Mouse (Mus musculus): Measurements from ENCODE around the gene Rtl8a. TPM values are rescaled to one million over a fixed set of nuclear protein-coding genes. Genes with fewer than 3 reads are reported as not detected.
"Not testable (repeated sequence)": the region's sequence is repeated elsewhere in the genome, so short reads cannot be mapped to it uniquely, and the experiment has no call there.

Rtl8a gene
- polyA plus RNA-seq (2015; fragmentation: Nextera tagmentation; extraction: Ambion mirVana): 89.3 and 93.5 TPM in 2 replicates

DNA sequence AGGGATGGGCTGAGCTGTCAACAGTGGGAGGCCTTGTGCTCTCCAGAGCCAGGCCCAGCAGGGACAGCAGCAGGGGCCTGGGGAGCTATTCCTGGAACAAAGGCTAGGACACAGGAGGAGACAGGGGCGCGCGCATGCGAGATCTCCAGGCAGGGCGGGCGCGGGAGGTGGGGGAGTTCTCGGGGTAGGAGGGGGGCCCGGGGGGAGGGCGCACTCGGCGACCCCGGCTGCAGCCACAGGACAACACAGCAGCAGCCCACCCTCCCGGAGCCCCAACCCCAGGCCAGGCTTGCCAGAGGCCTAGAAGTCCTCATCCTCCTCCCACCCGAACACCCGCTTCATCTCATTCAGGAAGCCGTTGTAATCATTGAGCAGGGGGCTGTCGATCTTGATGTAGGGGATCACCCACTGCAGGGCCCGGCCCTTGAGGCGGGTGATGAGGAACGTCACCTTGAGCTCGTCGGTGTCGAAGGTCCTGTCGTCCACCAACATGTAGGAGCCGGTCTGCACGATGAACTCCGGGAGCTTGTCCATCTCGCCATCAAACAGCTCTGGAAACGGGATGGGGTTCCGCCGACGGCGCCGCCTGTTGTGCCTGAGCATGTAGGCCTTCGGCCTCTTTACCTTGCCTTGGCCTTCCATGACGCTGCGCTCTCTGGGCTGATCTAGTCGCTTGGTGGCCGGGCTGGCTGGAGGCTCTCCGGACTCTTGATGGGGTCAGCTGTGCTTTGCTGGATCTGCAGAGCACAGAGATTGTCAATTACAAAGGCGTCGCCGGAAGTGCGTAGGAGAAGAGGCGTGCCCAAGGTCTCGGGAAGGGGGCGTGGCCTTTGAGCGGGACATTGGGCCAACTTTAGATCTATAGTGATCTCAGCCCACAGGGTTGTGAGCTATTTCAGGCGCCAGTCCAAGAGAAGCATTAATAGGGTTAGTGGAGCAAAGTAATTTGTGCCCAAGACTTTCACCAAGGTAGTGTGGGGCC, at the start of gene Rtl8a:
Rtl8a (minus strand) TSS at position 703 of the 982 bp plus-strand sequence.
- H3K4me3 ChIP-seq: peak within 1 kb of the TSS; percentile 34
- H3K9ac ChIP-seq: not testable (repeated sequence)

DNA sequence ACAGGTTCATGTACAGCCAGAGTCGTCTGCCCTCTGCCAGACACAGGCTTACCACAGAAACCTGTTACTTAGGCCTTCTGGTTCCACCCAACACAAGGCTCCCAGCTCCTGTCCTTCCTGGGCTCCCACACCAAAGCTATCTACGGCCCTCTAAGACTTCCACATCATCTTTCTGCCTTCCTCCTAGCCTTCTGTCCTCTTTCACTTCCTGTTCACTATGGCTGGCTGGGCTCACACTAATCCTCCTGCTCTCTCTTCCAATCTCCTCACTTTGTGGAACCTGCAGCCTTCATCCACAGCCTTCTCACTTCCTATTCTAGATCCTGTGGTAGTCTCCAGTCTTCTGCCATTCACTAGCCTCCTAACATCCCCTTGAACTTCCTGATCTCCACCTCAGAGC, 49.7 kb upstream of the Rtl8a start:
- Histone ChIP-seq H3K4me3 (no peak overlapping the region), H3K27me3 (no peaks in the 10 kb centered on the region), H3K9ac (no peak overlapping the region), H3K27ac (no peak overlapping the region), H3K9me3 (no peaks in the 10 kb centered on the region), H3K4me2 (no peak overlapping the region), H3K4me1 (no peaks in the 10 kb centered on the region), H3K36me3 (no peaks in the 10 kb centered on the region)
- no peak for ATAC-seq (ENCODE audit: borderline replicate concordance, extremely low read depth, low FRiP score, low TSS enrichment)
- 56% methylated on average over 2 of the region's 2 CpGs for whole genome bisulfite sequencing

More for the DNA sequence above, at the start of gene Rtl8a:
- not testable (repeated sequence) for H3K9me3 ChIP-seq, H3K4me1 ChIP-seq, H3K27me3 ChIP-seq, H3K36me3 ChIP-seq
- peak within 1 kb of the TSS; percentile 74 for H3K27ac ChIP-seq
- WGBS: 10% methylated on average over 12 of the region's 50 CpGs
- peak; percentile 94 for ATAC-seq (ENCODE audit: borderline replicate concordance, extremely low read depth, low FRiP score, low TSS enrichment)
- peak within 1 kb of the TSS; percentile 41 for H3K4me2 ChIP-seq

DNA sequence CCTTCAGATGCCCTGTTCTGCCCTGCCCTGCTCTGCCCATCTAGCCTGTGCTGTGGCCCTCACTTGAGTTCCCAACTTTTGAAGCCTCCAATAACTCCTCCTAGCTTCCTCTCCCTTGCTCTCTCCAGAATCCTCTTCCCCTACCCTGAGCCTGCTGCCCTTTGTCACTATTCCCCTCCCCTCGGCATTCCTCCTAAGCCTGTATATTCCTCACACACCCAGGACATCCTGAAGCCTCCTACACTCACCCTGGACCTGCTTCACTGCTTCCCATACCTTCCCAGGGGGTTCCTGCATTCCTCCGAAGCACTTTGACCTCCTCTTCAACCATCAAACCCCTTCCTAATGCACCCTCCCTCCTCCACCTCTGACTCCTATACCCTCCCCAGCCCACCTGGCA, 48.6 kb upstream of the Rtl8a start:
- H3K9ac ChIP-seq: no peak overlapping the region
- H3K4me3 ChIP-seq: no peak overlapping the region
- H3K9me3 ChIP-seq: no peaks in the 10 kb centered on the region
- no peak overlapping the region for H3K27ac ChIP-seq
- no peaks in the 10 kb centered on the region for H3K4me1 ChIP-seq
- no peak for ATAC-seq (ENCODE audit: borderline replicate concordance, extremely low read depth, low FRiP score, low TSS enrichment)
- no peaks in the 10 kb centered on the region for H3K36me3 ChIP-seq
- 52% methylated on average over 2 of the region's 2 CpGs for WGBS
- H3K27me3 ChIP-seq: no peaks in the 10 kb centered on the region
- no peak overlapping the region for H3K4me2 ChIP-seq

DNA sequence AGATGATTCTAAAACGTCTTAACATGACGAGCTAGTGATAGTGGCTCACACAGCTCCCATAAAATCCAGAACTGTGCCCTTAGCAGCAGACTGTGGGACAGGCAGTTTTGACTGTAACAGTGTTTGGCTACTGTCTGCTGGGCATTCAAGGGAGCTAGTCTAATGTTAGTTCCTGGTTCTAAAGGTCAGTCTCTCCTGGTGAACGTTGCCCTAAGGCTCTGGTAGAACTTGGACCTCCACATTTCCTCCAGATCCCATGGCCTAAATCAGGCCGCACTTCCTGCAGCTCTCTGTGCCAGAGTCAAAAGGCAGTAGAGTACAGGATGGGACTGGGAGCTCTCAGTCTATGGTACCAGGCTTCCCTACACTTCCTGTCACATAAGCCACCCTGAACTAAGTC, 41.2 kb upstream of the Rtl8a start:
- H3K4me1 ChIP-seq; H3K36me3 ChIP-seq; H3K27me3 ChIP-seq; H3K9ac ChIP-seq; H3K9me3 ChIP-seq; H3K27ac ChIP-seq; H3K4me2 ChIP-seq; ATAC-seq (ENCODE audit: borderline replicate concordance, extremely low read depth, low FRiP score, low TSS enrichment); H3K4me3 ChIP-seq: not testable (repeated sequence)
- 61% methylated on average over 2 of the region's 4 CpGs for WGBS

DNA sequence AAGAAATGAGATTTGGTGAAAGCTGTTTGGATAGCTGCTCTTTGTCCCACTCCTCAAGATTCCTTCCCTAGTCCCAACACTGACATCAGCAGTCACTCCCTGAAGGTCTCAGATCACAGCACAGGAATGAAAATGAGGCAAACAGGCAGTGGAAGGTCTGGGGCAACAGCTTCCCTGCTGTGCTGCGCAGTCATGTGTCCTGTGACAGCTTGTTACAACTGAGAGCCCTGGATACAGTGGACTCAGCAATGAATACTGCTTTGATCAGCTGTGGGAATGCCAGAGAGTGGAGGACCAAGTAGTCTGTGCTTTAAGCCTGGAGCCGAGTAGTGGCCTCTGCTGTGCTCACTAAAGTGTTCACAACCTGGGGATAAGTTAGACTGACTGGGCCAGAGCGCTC, 39.2 kb upstream of the Rtl8a start:
- not testable (repeated sequence) for ATAC-seq (ENCODE audit: borderline replicate concordance, extremely low read depth, low FRiP score, low TSS enrichment); H3K36me3 ChIP-seq
- 44% methylated on average over 3 of the region's 3 CpGs for WGBS

DNA sequence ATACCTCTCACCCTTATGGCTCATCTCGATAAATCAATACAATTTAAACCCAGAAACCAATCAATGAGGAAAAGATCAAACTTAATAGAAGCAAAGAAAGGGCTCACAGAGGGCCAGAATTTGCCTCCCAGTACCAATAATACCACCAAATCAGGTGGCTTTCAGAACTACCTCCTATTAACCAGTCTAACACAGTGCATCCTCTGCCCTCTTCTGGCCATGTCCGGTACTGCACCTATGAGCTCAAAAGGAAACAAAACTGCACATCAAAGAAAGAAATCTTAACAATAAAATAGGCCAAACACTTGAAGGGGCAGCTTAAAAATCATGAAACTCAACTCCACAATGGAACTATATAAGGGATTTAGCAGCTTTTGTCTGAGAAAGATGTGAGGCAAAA, 33.5 kb upstream of the Rtl8a start:
- H3K4me2 ChIP-seq; H3K4me3 ChIP-seq; H3K27ac ChIP-seq; H3K27me3 ChIP-seq; H3K9me3 ChIP-seq; ATAC-seq (ENCODE audit: borderline replicate concordance, extremely low read depth, low FRiP score, low TSS enrichment); H3K36me3 ChIP-seq; H3K9ac ChIP-seq; H3K4me1 ChIP-seq: not testable (repeated sequence)
- 22% methylated on average over 2 of the region's 2 CpGs for WGBS

More for the DNA sequence above, 39.2 kb upstream of the Rtl8a start:
- not testable (repeated sequence) for H3K9ac ChIP-seq, H3K27me3 ChIP-seq, H3K4me2 ChIP-seq, H3K27ac ChIP-seq, H3K4me1 ChIP-seq, H3K4me3 ChIP-seq, H3K9me3 ChIP-seq

DNA sequence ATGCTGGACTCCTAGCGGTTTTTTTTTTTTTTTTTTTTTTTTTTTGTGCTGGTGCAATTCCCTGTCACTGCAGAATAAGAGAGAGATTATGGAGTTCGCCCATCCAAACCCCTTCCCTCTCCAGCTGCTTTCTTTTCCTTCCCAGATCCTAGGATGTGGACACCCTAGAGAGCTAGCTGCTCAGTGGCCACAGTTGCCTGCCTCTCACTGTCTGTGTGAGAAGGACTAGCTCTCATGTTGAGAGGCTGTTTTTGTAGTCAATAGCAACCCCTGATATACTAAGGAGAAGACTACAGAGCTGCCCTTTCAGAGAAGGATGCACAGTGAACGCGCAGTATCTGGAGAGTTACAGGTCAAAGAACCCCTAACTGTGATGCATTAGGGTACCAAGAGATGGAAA, 27.2 kb upstream of the Rtl8a start:
- not testable (repeated sequence) for H3K9me3 ChIP-seq, H3K4me1 ChIP-seq, H3K27me3 ChIP-seq, H3K36me3 ChIP-seq, H3K9ac ChIP-seq
- 8% methylated on average over 4 of the region's 4 CpGs for WGBS
- Histone ChIP-seq H3K4me3 (peak overlapping the region; percentile 34), H3K4me2 (peak overlapping the region; percentile 48), H3K27ac (peak overlapping the region; percentile 44; the same call in 1 of the 2 replicates)
- ATAC-seq (ENCODE audit: borderline replicate concordance, extremely low read depth, low FRiP score, low TSS enrichment): 0 out of 2 replicates have a peak, but pooled peaks have one; percentile 19

DNA sequence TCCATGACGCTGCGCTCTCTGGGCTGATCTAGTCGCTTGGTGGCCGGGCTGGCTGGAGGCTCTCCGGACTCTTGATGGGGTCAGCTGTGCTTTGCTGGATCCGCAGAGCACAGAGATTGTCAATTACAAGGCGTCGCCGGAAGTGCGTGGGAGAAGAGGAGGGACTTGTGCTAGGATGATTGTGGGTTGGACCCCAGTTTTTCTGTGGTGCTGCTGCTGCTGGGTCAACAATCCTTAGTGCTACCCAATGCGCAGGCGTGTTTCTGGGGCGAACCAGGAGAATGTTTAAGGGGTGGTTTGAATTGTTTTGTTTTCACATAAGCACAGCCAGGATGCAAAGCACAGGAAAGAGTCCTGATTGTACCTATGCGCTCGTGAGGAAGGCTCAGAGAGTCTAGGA, 26.8 kb upstream of the Rtl8a start, which contains the start of gene Rtl8b:
Rtl8b (minus strand) TSS at position 115 of the 400 bp plus-strand sequence.
- Histone ChIP-seq H3K27ac (peak within 1 kb of the TSS; percentile 44; the same call in 1 of the 2 replicates), H3K4me3 (peak within 1 kb of the TSS; percentile 34), H3K4me2 (peak within 1 kb of the TSS; percentile 48), H3K4me1 (no peaks in the 10 kb centered on the region), H3K9ac (no peak within 1 kb of the TSS; the same call in 1 of the 2 replicates), H3K27me3 (no peaks in the 10 kb centered on the region), H3K36me3 (no peaks in the 10 kb centered on the region), H3K9me3 (no peaks in the 10 kb centered on the region)
- WGBS: 10% methylated on average over 12 of the region's 15 CpGs
- ATAC-seq (ENCODE audit: borderline replicate concordance, extremely low read depth, low FRiP score, low TSS enrichment): peak; percentile 93

DNA sequence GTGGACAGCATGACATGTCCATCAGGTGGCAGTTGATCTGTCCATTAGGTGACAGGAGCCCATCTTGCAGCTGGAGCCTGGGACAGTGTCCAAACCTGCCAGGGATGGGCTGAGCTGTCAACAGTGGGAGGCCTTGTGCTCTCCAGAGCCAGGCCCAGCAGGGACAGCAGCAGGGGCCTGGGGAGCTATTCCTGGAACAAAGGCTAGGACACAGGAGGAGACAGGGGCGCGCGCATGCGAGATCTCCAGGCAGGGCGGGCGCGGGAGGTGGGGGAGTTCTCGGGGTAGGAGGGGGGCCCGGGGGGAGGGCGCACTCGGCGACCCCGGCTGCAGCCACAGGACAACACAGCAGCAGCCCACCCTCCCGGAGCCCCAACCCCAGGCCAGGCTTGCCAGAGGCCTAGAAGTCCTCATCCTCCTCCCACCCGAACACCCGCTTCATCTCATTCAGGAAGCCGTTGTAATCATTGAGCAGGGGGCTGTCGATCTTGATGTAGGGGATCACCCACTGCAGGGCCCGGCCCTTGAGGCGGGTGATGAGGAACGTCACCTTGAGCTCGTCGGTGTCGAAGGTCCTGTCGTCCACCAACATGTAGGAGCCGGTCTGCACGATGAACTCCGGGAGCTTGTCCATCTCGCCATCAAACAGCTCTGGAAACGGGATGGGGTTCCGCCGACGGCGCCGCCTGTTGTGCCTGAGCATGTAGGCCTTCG, 26.2 kb upstream of the Rtl8a start:
- not testable (repeated sequence) for H3K4me1 ChIP-seq, H3K27me3 ChIP-seq, H3K36me3 ChIP-seq, H3K9me3 ChIP-seq, H3K27ac ChIP-seq, H3K9ac ChIP-seq
- WGBS: no CpG with 5 or more reads among the region's 36 CpGs
- Histone ChIP-seq H3K4me2 (peak overlapping the region; percentile 29; the same call in 1 of the 2 replicates), H3K4me3 (peak overlapping the region; percentile 34)
- ATAC-seq (ENCODE audit: borderline replicate concordance, extremely low read depth, low FRiP score, low TSS enrichment): peak; percentile 53; the same call in 1 of the 2 replicates

DNA sequence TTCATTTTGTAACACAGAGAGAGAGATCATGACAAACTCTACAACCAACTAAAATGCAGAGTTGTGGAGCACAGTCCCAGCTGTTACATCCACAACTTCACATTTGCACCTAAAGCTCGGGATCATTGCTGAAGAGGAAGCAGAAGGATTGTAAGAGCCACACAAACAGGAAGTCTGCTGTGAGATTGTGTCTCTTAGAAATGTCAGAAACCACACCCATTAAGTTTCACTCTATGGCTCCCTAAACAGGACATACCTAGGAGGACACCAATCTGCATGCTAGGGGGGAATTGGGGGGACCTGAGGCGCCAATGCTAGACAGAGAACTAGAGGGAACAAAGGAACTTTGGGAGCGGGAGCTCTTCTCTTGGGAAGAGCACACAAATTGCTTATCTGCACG, 9.4 kb upstream of the Rtl8a start:
- not testable (repeated sequence) for H3K36me3 ChIP-seq; H3K4me1 ChIP-seq; H3K4me2 ChIP-seq; H3K9me3 ChIP-seq; ATAC-seq (ENCODE audit: borderline replicate concordance, extremely low read depth, low FRiP score, low TSS enrichment); H3K27me3 ChIP-seq; H3K4me3 ChIP-seq; H3K27ac ChIP-seq; H3K9ac ChIP-seq
- 46% methylated on average over 4 of the region's 4 CpGs for WGBS

DNA sequence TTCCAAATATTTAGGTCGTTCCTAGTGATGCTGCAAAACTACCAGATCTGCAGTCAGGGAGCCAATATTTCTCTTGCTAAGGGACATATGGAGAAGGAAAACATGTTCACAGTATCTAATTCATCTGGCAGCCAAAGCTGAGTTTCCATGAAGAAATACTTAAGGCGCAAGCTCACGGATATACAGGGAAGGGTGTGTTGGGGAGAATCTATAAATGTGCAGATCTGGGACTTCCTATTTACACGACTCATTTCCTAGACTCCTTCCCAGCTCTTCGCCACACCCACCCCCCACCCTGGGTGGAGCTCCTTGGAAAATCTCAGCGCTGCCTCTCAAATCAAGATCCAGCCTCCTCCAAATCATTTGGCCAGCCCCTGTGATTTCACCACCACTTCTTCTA, 2.4 kb upstream of the Rtl8a start:
- H3K4me3 ChIP-seq: no peak overlapping the region
- H3K36me3 ChIP-seq: no peaks in the 10 kb centered on the region
- no peak for ATAC-seq (ENCODE audit: borderline replicate concordance, extremely low read depth, low FRiP score, low TSS enrichment)
- WGBS: 67% methylated on average over 6 of the region's 6 CpGs
- H3K27ac ChIP-seq: no peak overlapping the region
- no peaks in the 10 kb centered on the region for H3K27me3 ChIP-seq
- H3K4me2 ChIP-seq: no peak overlapping the region
- no peak overlapping the region for H3K9ac ChIP-seq
- H3K4me1 ChIP-seq: no peaks in the 10 kb centered on the region
- no peaks in the 10 kb centered on the region for H3K9me3 ChIP-seq

DNA sequence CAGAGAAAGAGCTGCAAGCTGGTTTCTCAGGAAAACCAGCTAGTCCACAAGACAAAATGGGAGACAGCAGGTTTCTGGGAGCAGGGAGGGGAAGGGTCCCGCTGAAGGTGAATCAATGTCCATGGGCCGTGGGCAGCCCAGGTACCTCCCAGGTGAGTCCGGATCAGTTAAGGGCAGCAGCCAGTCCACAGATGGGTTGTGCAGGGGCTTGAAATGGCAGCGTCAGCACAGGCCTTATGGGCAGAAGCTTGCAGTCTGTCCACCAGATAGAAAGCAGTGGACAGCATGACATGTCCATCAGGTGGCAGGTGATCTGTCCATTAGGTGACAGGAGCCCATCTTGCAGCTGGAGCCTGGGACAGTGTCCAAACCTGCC, 890 bp downstream of the Rtl8a start:
- H3K27me3 ChIP-seq; H3K9ac ChIP-seq; ATAC-seq (ENCODE audit: borderline replicate concordance, extremely low read depth, low FRiP score, low TSS enrichment); H3K27ac ChIP-seq; H3K9me3 ChIP-seq; H3K36me3 ChIP-seq; H3K4me1 ChIP-seq: not testable (repeated sequence)
- Histone ChIP-seq H3K4me3 (peak overlapping the region; percentile 19; the same call in 1 of the 2 replicates), H3K4me2 (peak overlapping the region; percentile 35; the same call in 1 of the 2 replicates)
- WGBS: 49% methylated on average over 3 of the region's 4 CpGs

Data from lung, embryonic 15.5 days (tissue).